Mouse (Mus musculus) lung, embryonic 16.5 days (tissue): ENCODE data around the gene Shmt2. TPM values are rescaled to one million over a fixed set of nuclear protein-coding genes. Genes with fewer than 3 reads are reported as not detected.

Experiments
- ATAC-seq: fragments of 200-750 bp; cut with Nextera tagmentation; 2 replicates; pipeline ENCODE4 v1.8.0; 2017; ENCODE audit warnings: low read depth, mild to moderate bottlenecking, moderate library complexity
- H3K27ac ChIP-seq: fragments of 300-500 bp; sonication (generic); 2 replicates; pipeline ENCODE4 v1.5.1; 2014; ENCODE audit warnings: mild to moderate bottlenecking, control low read depth, low read length
- H3K27me3 ChIP-seq: fragments of 300-500 bp; sonication (generic); 2 replicates; pipeline ENCODE4 v1.6.1; 2014; ENCODE audit warnings: low read depth, low read length, mixed read lengths; ENCODE audit not compliant: control insufficient read depth, insufficient read depth
- H3K36me3 ChIP-seq: fragments of 300-500 bp; sonication (generic); 2 replicates; pipeline ENCODE4 v1.6.1; 2014; ENCODE audit warnings: low read length; ENCODE audit not compliant: control insufficient read depth, insufficient read depth
- H3K4me1 ChIP-seq: fragments of 300-500 bp; sonication (generic); replicated peaks from 2 replicates; pipeline ENCODE4 v1.6.1; 2014; ENCODE audit warnings: low read length, mixed read lengths; ENCODE audit not compliant: control insufficient read depth, insufficient read depth
- H3K4me2 ChIP-seq: fragments of 300-500 bp; sonication (generic); 2 replicates; pipeline ENCODE4 v1.6.1; 2014; ENCODE audit warnings: low read depth, low read length, control low read depth
- H3K4me3 ChIP-seq: fragments of 300-500 bp; sonication (generic); 2 replicates; pipeline ENCODE4 v1.5.1; 2014; ENCODE audit warnings: mild to moderate bottlenecking, low read length, control low read depth
- H3K9ac ChIP-seq: fragments of 300-500 bp; sonication (generic); 2 replicates; pipeline ENCODE4 v1.6.1; 2014; ENCODE audit warnings: low read length, control low read depth
- H3K9me3 ChIP-seq: fragments of 300-500 bp; sonication (generic); 2 replicates; pipeline ENCODE4 v1.6.1; 2016; ENCODE audit warnings: low read length; ENCODE audit not compliant: control insufficient read depth
- WGBS: fragments of 180-500 bp; shearing (Covaris S2); extraction: QIAGEN DNeasy Blood & Tissue Kit; methylation state at CpG from one replicate; pipeline ENCODE4 v1.1.7; 2014; 5-methylcytosine and 5-hydroxymethylcytosine counted together
- polyA plus RNA-seq: library from polyadenylated mRNA; unstranded; fragments of >200 nt; fragmentation: Nextera tagmentation; extraction: Ambion mirVana; gene quantifications from 2 replicates; pipeline ENCODE4 v1.2.1, GENCODE M21; 2015

Gene Shmt2
- polyA plus RNA-seq, 1 experiment from 2014 or later = 119 TPM

DNA sequence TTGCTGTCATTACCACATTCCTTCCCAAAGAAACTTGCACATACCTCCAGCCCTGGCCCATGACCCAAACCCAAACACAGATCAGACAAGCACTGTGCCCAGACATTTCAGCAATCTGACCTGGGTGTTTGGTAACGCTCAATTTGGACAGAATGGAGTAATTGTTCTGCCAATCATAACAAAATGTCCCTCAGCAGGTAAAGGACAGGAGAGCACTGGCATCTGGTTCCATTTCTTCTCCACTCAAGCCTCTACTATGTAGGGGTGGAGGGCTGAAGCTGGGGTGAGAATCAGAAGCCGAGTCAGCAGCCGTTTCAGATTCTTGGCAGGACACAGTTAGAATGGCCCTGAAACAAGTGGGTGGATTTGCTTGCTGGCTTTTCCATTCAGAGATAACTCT lies 30.1 kb downstream of the Shmt2 start:
- Histone ChIP-seq H3K9me3 (no peaks in the 10 kb centered on the region), H3K4me1 (no peaks in the 10 kb centered on the region), H3K4me3 (no peak overlapping the region), H3K4me2 (no peak overlapping the region), H3K36me3 (peaks cover 48% of the 10 kb centered on the region), H3K27me3 (no peaks in the 10 kb centered on the region), H3K27ac (no peak overlapping the region), H3K9ac (no peak overlapping the region)
- no peak for ATAC-seq
- 72% methylated on average over 3 of the region's 3 CpGs for WGBS

DNA sequence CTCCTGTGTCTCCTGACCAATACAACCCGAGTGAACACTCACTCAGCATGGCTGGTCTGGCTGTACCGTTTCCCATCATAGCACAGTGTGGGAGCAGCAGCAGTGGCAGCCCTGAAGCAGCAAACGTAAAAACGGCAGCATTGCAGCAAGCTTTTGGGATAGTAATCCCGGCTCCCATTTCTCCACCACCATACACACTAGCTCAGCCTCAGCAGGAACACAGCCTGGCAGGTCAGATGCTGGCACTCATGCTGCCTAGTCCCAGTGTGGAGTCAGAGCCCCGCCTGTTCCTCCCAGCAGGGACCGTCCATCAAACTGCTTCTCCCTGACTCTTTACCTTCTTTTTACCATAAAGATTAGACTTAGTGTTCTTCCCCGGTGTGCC lies 31.1 kb downstream of the Shmt2 start:
- Histone ChIP-seq H3K36me3 (peaks cover 46% of the 10 kb centered on the region), H3K27ac (no peak overlapping the region)
- no peak for ATAC-seq

DNA sequence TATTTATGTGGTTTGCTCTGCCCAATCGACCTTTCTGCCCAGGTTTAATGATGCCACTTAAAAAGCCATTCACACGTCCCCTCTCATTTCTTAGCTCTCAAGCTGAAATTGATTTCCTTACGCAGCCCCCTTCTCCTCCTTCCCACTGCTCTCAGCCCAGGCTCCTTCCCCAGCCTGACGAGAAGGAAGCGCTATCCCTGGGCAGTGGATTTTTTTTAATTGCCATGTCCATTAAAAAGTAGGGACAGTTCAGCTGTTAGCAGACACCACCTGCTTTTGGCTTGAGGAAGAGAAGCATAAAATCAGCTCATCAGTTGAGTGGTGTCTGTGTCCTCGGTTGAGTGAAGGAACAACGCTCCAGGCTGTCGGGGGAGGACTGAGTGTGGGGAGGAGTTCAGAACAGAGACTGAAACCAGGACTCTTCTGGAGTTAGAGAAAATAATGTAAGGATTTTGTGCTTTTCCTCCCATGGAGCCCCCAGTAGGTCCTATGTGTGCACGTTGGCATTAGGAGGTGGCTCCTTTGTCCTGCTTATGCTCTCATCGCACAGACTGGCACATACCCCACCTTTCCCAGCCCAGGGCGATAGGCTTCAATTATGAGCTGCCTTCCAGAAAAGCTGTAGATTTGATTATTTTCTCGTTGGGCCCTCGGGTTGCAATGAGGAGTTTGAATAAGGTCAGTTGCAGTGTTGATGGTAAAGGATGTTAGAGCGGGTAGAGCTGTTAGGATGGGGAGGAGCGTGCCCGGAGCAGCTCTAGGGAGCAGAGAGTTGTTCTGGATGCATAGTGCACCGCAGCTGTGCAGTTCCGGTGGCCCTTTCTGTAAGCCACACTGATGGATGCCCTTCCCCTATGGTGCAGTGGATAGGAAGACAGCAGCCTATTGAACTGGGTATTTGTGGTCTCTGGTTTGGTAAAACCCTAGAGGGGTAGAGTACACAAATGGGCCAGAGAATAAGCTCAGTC lies 31.8 kb downstream of the Shmt2 start:
- no peak for ATAC-seq
- Histone ChIP-seq H3K4me1 (no peaks in the 10 kb centered on the region), H3K27me3 (no peaks in the 10 kb centered on the region), H3K36me3 (peaks cover 46% of the 10 kb centered on the region), H3K4me3 (no peak overlapping the region), H3K9me3 (no peaks in the 10 kb centered on the region), H3K27ac (no peak overlapping the region), H3K9ac (no peak overlapping the region), H3K4me2 (no peak overlapping the region)
- WGBS = 85% methylated on average over 18 of the region's 18 CpGs

More for the DNA sequence above, 31.1 kb downstream of the Shmt2 start:
- no peaks in the 10 kb centered on the region for H3K9me3 ChIP-seq
- no peak overlapping the region for H3K9ac ChIP-seq
- no peaks in the 10 kb centered on the region for H3K4me1 ChIP-seq
- H3K4me2 ChIP-seq = no peak overlapping the region
- 73% methylated on average over 8 of the region's 8 CpGs for WGBS
- no peak overlapping the region for H3K4me3 ChIP-seq
- H3K27me3 ChIP-seq = no peaks in the 10 kb centered on the region

DNA sequence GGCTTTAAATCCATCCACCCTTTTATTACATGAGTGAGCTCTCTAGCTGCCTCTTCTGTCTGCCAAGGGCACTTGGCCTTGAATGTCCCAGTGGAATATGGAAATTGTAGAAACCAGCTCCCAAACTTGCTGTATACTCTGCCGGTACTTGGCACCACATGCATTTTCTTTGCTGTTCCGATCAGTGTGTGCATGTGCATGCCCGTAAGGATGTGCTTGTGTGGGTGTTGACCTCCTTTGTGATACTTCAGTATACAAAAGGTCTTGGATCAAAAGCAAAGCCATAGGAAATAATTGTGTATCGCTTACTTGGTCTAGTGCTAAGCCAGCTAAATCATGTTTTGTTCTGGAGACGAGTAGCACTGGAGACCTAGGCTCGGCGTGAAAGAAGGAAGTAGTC lies 33.4 kb downstream of the Shmt2 start:
- WGBS = 90% methylated on average over 7 of the region's 7 CpGs
- no peak overlapping the region for H3K9ac ChIP-seq
- H3K36me3 ChIP-seq = peaks cover 44% of the 10 kb centered on the region
- no peak for ATAC-seq
- no peaks in the 10 kb centered on the region for H3K4me1 ChIP-seq
- H3K4me3 ChIP-seq = no peak overlapping the region
- no peaks in the 10 kb centered on the region for H3K27me3 ChIP-seq
- H3K9me3 ChIP-seq = no peaks in the 10 kb centered on the region
- H3K27ac ChIP-seq = no peak overlapping the region
- no peak overlapping the region for H3K4me2 ChIP-seq

DNA sequence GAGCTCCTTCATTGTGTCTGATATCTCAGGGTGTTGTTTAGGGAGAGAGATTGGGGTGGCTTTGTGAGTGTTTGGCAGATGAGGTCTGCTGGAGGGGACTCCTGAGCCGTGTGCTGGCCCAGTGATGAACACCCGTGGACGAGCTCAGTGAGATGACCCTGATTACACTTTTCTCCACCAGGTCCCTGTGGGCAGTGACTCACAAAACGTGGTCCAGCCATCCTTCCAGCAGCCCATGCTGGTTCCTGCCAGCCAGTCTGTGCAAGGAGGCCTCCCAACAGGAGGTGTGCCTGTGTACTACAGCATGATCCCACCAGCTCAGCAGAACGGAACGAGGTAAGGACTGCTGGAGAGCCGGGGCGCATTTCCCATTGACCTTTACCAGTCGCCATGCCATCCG lies 37.0 kb downstream of the Shmt2 start:
- peaks cover 31% of the 10 kb centered on the region for H3K36me3 ChIP-seq
- ATAC-seq = no peak
- WGBS = 84% methylated on average over 10 of the region's 10 CpGs

DNA sequence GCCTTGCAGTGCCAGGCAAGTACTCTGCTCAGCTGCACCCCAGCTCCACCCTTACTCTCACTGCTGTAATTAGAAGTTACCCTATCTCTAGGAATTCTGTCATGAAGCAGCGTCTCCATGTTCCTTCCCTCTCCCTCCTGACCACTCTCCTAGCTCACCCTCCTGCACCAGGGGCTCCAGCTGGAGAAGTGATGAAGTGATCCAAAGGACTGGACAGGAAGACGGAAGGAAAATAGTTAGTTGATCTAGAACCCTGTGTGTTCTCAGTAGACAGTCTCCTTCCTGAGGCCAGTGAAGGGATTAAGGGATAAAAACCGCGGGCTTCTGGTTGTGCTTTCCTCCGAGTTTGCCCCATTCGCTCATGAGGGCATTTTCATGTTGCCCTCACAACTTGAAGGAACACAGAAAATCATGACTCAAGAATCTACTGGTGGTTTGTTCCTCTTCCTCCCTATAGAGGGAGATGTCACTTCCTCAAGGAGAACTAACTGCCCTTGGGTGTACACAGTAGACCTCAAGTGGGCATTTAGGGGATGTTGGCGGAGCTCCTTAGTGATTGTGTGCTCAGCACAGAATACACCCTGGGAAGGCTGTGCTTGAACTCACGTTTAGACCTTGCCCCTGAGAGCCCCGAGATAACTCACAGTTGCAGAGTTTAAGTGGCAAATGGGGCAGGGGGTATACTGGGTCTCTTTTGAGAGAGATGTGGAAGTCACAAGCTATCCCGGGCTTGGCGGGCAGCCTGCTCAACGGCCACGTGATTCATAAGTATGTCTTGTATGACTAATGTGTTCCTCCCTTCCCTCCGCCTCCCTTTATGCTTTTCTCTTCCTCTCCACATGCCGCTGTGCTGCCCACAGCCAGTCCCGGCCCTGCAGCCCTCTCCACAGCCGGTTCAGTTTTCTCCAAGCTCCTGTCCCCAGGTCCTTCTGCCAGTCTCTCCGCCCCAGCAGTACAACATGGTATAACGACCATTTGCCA lies 41.1 kb downstream of the Shmt2 start:
- Histone ChIP-seq H3K9me3 (no peaks in the 10 kb centered on the region), H3K9ac (peak overlapping the region; percentile 31; the same call in 1 of the 2 replicates), H3K27ac (peak overlapping the region; percentile 49; the same call in 1 of the 2 replicates), H3K27me3 (no peaks in the 10 kb centered on the region), H3K4me3 (no peak overlapping the region), H3K4me1 (no peaks in the 10 kb centered on the region; the same call in 1 of the 2 replicates), H3K36me3 (peaks cover 13% of the 10 kb centered on the region), H3K4me2 (no peak overlapping the region)
- 56% methylated on average over 19 of the region's 19 CpGs for WGBS
- ATAC-seq = peak; percentile 87

More for the DNA sequence above, 37.0 kb downstream of the Shmt2 start:
- no peak overlapping the region for H3K27ac ChIP-seq
- H3K4me2 ChIP-seq = no peak overlapping the region
- H3K9me3 ChIP-seq = no peaks in the 10 kb centered on the region
- H3K27me3 ChIP-seq = no peaks in the 10 kb centered on the region
- H3K9ac ChIP-seq = no peak overlapping the region
- H3K4me1 ChIP-seq = no peaks in the 10 kb centered on the region; the same call in 1 of the 2 replicates
- no peak overlapping the region for H3K4me3 ChIP-seq

DNA sequence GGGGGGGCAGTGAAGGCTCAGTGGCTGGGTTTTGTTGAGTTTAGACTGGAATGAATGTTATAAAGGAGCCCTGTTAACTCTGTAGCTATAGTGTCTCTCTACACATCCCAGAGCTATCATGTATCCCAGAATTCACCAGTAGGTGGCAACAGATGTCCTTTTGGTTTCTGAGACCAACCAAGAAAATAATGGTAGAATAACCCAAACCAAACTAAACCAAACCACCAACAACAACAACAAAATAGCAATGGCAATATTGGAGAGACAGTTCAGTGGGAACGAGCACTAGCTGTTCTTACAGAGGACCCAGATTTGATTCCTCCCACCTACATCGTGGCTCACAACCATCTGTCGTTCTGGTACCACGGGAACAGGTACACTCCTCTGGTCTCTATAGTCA lies 43.1 kb downstream of the Shmt2 start:
- Histone ChIP-seq H3K27ac (no peak overlapping the region), H3K4me3 (no peak overlapping the region), H3K9me3 (no peaks in the 10 kb centered on the region), H3K9ac (no peak overlapping the region), H3K4me1 (no peaks in the 10 kb centered on the region; the same call in 1 of the 2 replicates), H3K27me3 (no peaks in the 10 kb centered on the region), H3K4me2 (no peak overlapping the region), H3K36me3 (no peaks in the 10 kb centered on the region; the same call in none of the 2 replicates)
- 94% methylated on average over 4 of the region's 4 CpGs for WGBS
- no peak for ATAC-seq

DNA sequence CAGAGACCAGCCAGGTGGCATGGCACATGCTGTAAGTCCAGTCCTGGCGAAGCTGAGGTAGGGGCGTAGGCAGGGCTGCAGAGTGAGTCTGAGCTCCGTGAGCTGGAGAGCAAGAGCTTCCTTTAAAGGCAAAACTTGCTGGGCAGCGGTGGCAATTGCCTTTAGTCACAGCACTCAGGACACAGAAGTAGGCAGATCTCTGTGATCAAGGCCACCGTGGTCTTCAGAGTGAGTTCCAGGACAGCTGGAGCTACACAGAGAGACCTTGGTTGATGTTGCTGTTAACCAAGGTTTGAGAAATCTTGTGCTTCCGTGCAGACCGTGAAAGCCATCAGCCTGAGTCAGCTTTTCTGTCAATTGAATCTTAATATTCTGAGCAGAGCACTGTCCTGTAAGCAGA lies 44.9 kb downstream of the Shmt2 start:
- Histone ChIP-seq H3K4me2 (no peak overlapping the region), H3K9ac (no peak overlapping the region), H3K27me3 (no peaks in the 10 kb centered on the region), H3K36me3 (no peaks in the 10 kb centered on the region; the same call in none of the 2 replicates), H3K9me3 (no peaks in the 10 kb centered on the region), H3K4me3 (no peak overlapping the region), H3K4me1 (no peaks in the 10 kb centered on the region; the same call in 1 of the 2 replicates), H3K27ac (no peak overlapping the region)
- no peak for ATAC-seq
- 84% methylated on average over 7 of the region's 7 CpGs for WGBS

DNA sequence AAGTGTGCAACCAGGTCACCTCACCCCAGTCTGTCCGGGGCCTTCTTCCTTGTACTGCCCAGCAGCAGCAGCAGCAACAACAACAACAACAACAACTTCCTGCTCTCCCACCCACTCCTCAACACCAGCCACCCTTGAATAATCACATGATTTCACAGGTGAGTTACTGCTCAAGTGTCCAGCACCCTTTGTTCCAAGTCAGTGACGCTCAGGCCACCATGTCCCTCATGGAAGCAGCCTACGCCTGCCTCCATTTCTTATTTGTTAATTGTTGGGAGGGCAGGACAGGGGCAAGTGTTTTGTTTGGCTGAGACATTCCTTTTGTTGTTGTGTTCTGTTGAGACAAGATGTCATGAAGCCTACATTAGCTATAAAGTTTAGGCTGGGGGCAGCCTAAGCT lies 45.7 kb downstream of the Shmt2 start:
- Histone ChIP-seq H3K4me3 (no peak overlapping the region), H3K27me3 (no peaks in the 10 kb centered on the region), H3K4me2 (no peak overlapping the region), H3K9me3 (no peaks in the 10 kb centered on the region), H3K9ac (no peak overlapping the region), H3K36me3 (no peaks in the 10 kb centered on the region; the same call in none of the 2 replicates), H3K4me1 (no peaks in the 10 kb centered on the region; the same call in 1 of the 2 replicates), H3K27ac (no peak overlapping the region)
- 85% methylated on average over 3 of the region's 3 CpGs for WGBS
- no peak for ATAC-seq
